Mouse (Mus musculus): ENCODE measurements around the gene Zfp949.
"Not testable (repeated sequence)": the region's sequence is repeated elsewhere in the genome, so short reads cannot be mapped to it uniquely, and the experiment has no call there.

GRCm38 (mm10) chr9:88593708-88594107, 45.9 kb downstream of the Zfp949 start:
- not testable (repeated sequence) for TF ChIP-seq CTCF (IDR thresholded peaks at IDR 0.05; ENCODE audit: borderline replicate concordance, insufficient read depth, low read length); POLR2A (IDR thresholded peaks at IDR 0.05; ENCODE audit: low read depth, low read length)
